Mouse (Mus musculus): Measurements from ENCODE around the gene Lasp1.

Gene Lasp1

GRCm38 (mm10) chr11:97797369-97798082, 1.3 kb upstream of the Lasp1 start:
- DNase-seq, result no peak

GRCm38 (mm10) chr11:97798083-97798435, 741 bp upstream of the Lasp1 start:
- DNase-seq, result no peak

GRCm38 (mm10) chr11:97799146-97799993, 570 bp downstream of the Lasp1 start:
- DNase-seq, result peak; percentile 87

- peak; percentile 83 for DNase-seq
Observed at GRCm38 (mm10) chr11:97799994-97800690, 1.3 kb downstream of the Lasp1 start.

- peak; percentile 89 for DNase-seq
Observed at GRCm38 (mm10) chr11:97800691-97801408, 2.0 kb downstream of the Lasp1 start.

DNA sequence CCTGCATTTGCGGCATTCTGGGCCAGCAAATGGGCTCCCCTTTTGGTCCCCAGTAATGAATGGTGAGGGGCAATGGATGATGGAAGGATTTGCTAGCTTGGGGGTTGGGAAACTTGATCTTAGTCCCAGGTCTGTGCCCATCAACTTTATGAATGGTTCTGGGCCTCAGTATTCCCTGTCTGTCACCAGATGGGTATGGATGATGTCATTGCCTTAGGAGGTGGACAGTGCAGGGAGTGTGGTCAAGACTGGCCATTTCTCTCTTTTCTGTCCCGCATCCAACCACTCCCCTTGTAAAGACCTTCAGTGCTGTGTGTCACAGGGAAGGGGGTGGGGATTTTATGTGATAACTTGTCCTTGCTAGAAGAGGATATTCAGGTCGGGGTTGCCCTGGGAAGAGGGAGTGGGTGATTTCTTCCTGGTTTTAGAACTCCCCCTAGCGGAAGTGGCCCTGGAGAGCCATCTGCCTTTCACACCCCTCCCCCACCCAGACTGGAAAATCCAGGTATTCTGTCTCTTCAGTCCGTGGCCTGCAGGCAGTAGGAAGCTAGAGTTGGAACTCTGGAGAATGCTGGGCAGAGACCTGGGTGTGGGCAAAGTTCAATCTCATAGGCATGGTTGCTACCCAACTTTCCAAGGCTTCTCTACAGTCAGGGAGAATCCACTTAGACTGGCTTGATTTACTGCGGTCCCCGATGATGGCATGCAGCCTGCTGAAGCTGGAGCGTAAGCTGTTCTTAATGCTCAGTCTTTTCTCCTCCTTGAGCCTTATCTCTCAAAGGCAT, 2.8 kb downstream of the Lasp1 start:
- DNase-seq, result peak; percentile 82

DNA sequence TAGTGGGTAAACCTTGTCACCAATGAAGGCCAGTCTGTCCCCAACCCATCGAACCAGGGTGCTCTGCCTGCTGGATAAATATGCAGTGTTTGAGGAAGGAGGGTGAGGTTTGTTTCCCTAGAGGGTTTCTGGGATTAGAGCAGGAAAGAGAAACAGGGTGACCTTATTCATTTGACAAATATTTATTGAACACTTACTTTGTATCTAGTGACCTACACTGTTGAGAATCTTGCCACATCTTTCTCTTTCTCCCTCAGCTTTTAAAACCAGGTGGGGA, 3.3 kb downstream of the Lasp1 start:
- no peak for DNase-seq

GRCm38 (mm10) chr11:97802495-97802894, 3.7 kb downstream of the Lasp1 start:
- peak; percentile 3 for DNase-seq

- DNase-seq, result no peak
Observed at GRCm38 (mm10) chr11:97803847-97804246, 5.0 kb downstream of the Lasp1 start.

DNA sequence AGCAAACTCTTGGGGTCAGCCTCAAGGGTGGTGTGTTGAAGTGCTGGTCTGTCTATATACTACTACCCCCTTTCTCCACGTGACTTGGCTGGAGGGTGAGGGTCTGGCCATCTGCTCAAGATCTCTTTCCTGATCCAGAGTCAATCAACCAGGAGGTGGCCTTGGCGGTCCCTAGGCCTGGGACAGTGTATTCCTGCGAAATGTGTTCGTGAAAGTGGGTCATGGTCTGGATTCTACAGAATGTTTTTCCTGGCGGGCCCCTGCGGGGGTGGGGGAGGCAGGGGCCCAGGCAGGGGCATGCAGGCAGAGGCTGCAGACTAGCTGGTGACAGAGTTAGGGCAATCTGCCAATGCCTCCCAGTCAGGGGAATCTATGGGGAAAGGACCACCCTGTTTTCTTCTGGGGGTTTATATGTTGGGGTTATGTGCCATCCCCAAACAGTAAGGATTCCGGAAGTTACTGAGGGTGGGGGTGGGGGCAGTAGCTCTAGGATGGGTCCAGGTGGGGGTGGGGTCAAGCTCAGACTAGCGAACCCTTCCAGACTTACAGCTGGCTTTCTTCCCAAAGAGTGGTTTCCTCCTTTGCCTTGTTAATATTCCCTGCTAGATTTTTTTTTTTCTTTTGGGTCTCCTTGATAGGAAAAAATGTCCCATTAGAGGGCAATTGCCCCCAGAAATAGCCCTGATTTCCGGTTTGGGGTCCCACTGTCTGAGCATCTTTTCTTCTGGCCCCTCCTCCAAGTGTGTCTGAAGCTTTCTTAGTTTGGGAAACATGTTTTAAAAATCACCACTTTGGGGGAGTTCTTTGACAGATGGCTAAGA, 6.3 kb downstream of the Lasp1 start:
- DNase-seq, result no peak

GRCm38 (mm10) chr11:97805662-97806612, 7.1 kb downstream of the Lasp1 start:
- peak; percentile 51 for DNase-seq

- DNase-seq, result no peak
Observed at GRCm38 (mm10) chr11:97806613-97806964, 7.8 kb downstream of the Lasp1 start.

- no peak for DNase-seq
Observed at GRCm38 (mm10) chr11:97807626-97808025, 8.8 kb downstream of the Lasp1 start.

- no peak for DNase-seq
Observed at GRCm38 (mm10) chr11:97808093-97808492, 9.3 kb downstream of the Lasp1 start.

DNA sequence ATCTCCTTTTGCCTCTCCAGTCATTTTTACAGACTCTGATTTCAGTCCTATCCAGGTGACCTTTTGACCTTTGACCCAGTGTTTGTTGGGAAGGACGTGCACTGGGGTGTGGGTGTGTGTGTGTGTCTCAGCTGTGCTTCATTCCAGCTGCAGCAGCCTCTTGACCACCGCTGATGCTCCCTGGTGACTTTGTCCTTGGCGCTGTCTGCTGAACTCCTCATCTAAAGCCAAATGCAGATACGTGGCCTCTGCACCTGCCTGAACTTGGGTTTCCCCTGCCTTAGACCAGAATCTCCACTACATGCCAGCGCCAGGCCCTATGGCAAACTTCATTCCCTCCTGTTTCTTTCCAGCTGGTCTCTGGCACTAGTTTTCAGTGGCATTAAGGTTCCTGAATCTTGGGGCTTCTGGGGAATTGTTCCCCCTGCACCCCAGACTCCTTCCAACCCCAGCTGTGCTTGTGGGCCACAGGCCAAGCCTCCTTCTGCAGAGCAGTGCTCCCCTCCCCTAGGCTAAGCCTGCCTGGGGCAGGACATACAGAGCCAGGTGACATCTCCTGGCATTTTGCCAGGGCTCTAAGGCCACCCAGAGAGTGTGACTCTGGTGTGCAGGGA, 9.9 kb downstream of the Lasp1 start:
- no peak for DNase-seq

DNA sequence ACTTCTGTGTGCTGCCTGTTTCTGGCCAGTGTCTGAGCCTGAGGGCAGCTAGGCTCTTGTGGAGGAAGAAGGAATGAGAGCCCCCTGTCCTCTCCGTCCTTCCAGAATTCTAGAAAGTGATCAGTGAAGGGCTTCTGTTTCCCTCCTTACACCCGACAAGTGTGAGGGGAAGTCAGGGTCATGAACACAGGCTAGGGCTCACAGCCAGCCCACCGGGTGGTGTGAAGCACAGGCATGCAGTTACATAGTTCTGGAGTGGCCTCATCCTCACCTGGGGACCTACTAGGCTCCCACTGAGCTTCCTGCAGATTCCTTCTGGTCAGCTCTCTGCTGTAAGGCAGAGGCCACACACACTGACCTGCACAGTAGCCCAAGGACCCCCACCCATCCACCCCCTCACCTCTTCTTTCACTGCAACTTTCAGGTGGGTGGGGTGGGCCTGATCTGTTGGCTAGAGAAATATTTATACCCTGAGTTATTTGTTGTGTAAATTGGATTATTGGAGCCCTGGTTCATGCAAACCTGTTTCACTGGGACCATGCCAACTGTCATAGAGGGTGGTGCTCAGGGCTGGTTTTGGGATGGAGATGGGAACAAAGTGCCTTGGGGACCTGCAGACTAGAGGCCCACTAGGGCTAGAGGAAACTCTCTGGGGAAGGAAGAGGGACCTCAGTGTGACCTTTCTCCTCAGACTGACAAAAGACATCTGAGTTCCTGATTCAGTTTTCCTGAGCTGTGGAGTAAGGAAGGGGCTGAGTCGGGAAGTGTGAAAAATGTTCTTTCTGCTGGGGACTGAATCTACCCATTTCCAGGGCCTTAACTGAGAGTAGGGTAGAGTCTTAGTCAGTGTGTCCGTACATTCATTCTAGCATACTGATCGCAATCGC, 10.7 kb downstream of the Lasp1 start:
- no peak for DNase-seq

- DNase-seq, result no peak
Observed at GRCm38 (mm10) chr11:97810356-97810755, 11.6 kb downstream of the Lasp1 start.

- no peak for DNase-seq
Observed at GRCm38 (mm10) chr11:97810970-97811369, 12.2 kb downstream of the Lasp1 start.

All from kidney, adult 11 months (tissue).